Mouse (Mus musculus) E14TG2a.4 (cell line): ENCODE measurements at regions not wholly inside any gene's neighbourhood (a gene's known extent, or its start where the extent isn't known, plus 50 kb on each side); places are given as distances from the start of the nearest gene placed in this dataset.
"Not testable (repeated sequence)": the region's sequence is repeated elsewhere in the genome, so short reads cannot be mapped to it uniquely, and the experiment has no call there.

Source experiments
- H3K27me3 ChIP-seq: 2 replicates; pipeline ENCODE4 v1.6.1; 2014; ENCODE audit warnings: low read length, control low read depth; ENCODE audit not compliant: insufficient read depth
- H3K36me3 ChIP-seq: 2 replicates; pipeline ENCODE4 v1.6.1; 2014; ENCODE audit warnings: low read length, control low read depth; ENCODE audit not compliant: insufficient read depth
- H3K4me1 ChIP-seq: replicated peaks from 2 replicates; pipeline ENCODE4 v1.6.1; 2014; ENCODE audit warnings: low read depth, low read length, control low read depth
- H3K4me3 ChIP-seq: replicated peaks from 2 replicates; pipeline ENCODE4 v1.5.1; 2014; ENCODE audit warnings: mild to moderate bottlenecking, low read length
- H3K9me3 ChIP-seq: 2 replicates; pipeline ENCODE4 v1.6.1; 2014; ENCODE audit warnings: low read length, control low read depth
- CTCF ChIP-seq: conservative IDR thresholded peaks from 2 replicates; pipeline ENCODE4 v1.5.1; 2014; ENCODE audit warnings: low read length
- NANOG ChIP-seq: IDR thresholded peaks from 2 replicates; pipeline ENCODE4 v1.6.1; 2014; ENCODE audit warnings: borderline replicate concordance, low read length, mixed read lengths
- POU5F1 ChIP-seq: IDR thresholded peaks from 2 replicates; pipeline ENCODE4 v1.6.1; 2014; ENCODE audit warnings: low read length, borderline replicate concordance

GRCm38 (mm10) chr10:26564462-26564861, 188.7 kb upstream of the L3mbtl3 start:
- Histone ChIP-seq H3K4me1 (0 out of 2 replicates have a peak, but pooled peaks cover 6% of the 10 kb centered on the region), H3K4me3 (no peak overlapping the region), H3K27me3 (no peaks in the 10 kb centered on the region), H3K36me3 (no peaks in the 10 kb centered on the region), H3K9me3 (no peaks in the 10 kb centered on the region)
- no peak for TF ChIP-seq POU5F1
- TF ChIP-seq CTCF = no peak
- TF ChIP-seq NANOG = no peak

- TF ChIP-seq POU5F1 = no peak
- TF ChIP-seq NANOG = no peak
- no peak for TF ChIP-seq CTCF
- Histone ChIP-seq H3K9me3 (no peaks in the 10 kb centered on the region), H3K36me3 (no peaks in the 10 kb centered on the region), H3K4me3 (no peak overlapping the region), H3K27me3 (no peaks in the 10 kb centered on the region), H3K4me1 (0 out of 2 replicates have a peak, but pooled peaks cover 6% of the 10 kb centered on the region)
Observed at GRCm38 (mm10) chr10:26567613-26568012, 185.6 kb upstream of the Arhgap18 start.

- Histone ChIP-seq H3K4me3 (no peak overlapping the region), H3K9me3 (no peaks in the 10 kb centered on the region), H3K4me1 (0 out of 2 replicates have a peak, but pooled peaks cover 6% of the 10 kb centered on the region), H3K36me3 (no peaks in the 10 kb centered on the region), H3K27me3 (no peaks in the 10 kb centered on the region)
- TF ChIP-seq POU5F1 = no peak
Observed at GRCm38 (mm10) chr10:26570468-26570867, 182.8 kb upstream of the Arhgap18 start.

GRCm38 (mm10) chr10:26571377-26571776, 181.8 kb upstream of the Arhgap18 start:
- no peaks in the 10 kb centered on the region for H3K36me3 ChIP-seq

GRCm38 (mm10) chr10:26576153-26576552, 177.1 kb upstream of the Arhgap18 start:
- Histone ChIP-seq H3K4me1 (no peaks in the 10 kb centered on the region), H3K36me3 (no peaks in the 10 kb centered on the region), H3K27me3 (no peaks in the 10 kb centered on the region), H3K4me3 (no peak overlapping the region), H3K9me3 (peaks cover 15% of the 10 kb centered on the region; the same call in 1 of the 2 replicates)
- no peak for TF ChIP-seq CTCF
- TF ChIP-seq POU5F1 = no peak
- TF ChIP-seq NANOG = no peak

More at GRCm38 (mm10) chr10:26571377-26571776, 181.8 kb upstream of the Arhgap18 start:
- H3K9me3 ChIP-seq = no peaks in the 10 kb centered on the region
- no peak overlapping the region for H3K4me3 ChIP-seq
- H3K4me1 ChIP-seq = 0 out of 2 replicates have a peak, but pooled peaks cover 6% of the 10 kb centered on the region
- no peak for TF ChIP-seq NANOG
- no peak for TF ChIP-seq CTCF
- no peak for TF ChIP-seq POU5F1
- H3K27me3 ChIP-seq = no peaks in the 10 kb centered on the region

GRCm38 (mm10) chr10:26577087-26577486, 176.1 kb upstream of the Arhgap18 start:
- TF ChIP-seq CTCF (no peak), NANOG (no peak), POU5F1 (no peak)
- Histone ChIP-seq H3K4me1 (no peaks in the 10 kb centered on the region), H3K9me3 (peaks cover 15% of the 10 kb centered on the region; the same call in 1 of the 2 replicates), H3K36me3 (no peaks in the 10 kb centered on the region), H3K27me3 (no peaks in the 10 kb centered on the region), H3K4me3 (no peak overlapping the region)

GRCm38 (mm10) chr10:26585106-26585505, 168.1 kb upstream of the Arhgap18 start:
- H3K36me3 ChIP-seq = no peaks in the 10 kb centered on the region
- no peak for TF ChIP-seq NANOG
- TF ChIP-seq CTCF = no peak
- no peak for TF ChIP-seq POU5F1
- peaks cover 19% of the 10 kb centered on the region for H3K9me3 ChIP-seq
- H3K4me1 ChIP-seq = no peaks in the 10 kb centered on the region
- H3K27me3 ChIP-seq = no peaks in the 10 kb centered on the region
- no peak overlapping the region for H3K4me3 ChIP-seq

GRCm38 (mm10) chr10:26607081-26607480, 146.1 kb upstream of the Arhgap18 start:
- not testable (repeated sequence) for H3K4me1 ChIP-seq, H3K27me3 ChIP-seq

GRCm38 (mm10) chr10:26611246-26611645, 142.0 kb upstream of the Arhgap18 start:
- no peaks in the 10 kb centered on the region for H3K4me1 ChIP-seq

More at GRCm38 (mm10) chr10:26607081-26607480, 146.1 kb upstream of the Arhgap18 start:
- H3K4me3 ChIP-seq, H3K36me3 ChIP-seq: not testable (repeated sequence)
- H3K9me3 ChIP-seq = peaks cover 30% of the 10 kb centered on the region

More at GRCm38 (mm10) chr10:26611246-26611645, 142.0 kb upstream of the Arhgap18 start:
- H3K4me3 ChIP-seq = no peak overlapping the region
- TF ChIP-seq CTCF = no peak
- TF ChIP-seq POU5F1 = no peak
- TF ChIP-seq NANOG = no peak
- H3K27me3 ChIP-seq = no peaks in the 10 kb centered on the region
- no peaks in the 10 kb centered on the region for H3K36me3 ChIP-seq
- H3K9me3 ChIP-seq = peaks cover 70% of the 10 kb centered on the region
